Mouse (Mus musculus): ENCODE data around the gene Gm20873.
"Not testable (repeated sequence)": the region's sequence is repeated elsewhere in the genome, so short reads cannot be mapped to it uniquely, and the experiment has no call there.

DNA sequence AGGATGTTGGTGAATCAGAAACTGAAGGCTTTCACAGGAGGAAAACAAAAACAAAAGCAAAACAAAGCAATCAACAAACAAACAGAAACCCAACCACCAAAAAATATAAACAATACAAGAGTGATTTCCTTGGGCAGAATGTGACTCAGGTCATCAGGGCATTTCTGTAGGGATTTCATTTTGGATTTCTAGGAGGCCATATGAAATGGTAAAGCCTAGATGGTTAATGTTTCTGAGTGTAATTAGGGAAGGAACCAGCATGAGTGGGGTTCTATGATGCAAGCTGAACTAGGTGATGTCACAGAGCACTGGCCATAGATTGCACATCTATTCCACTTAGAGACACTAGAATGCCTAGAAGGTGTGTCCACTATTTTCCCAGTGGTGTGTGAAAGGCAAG lies at the start of gene Gm20873:
- not testable (repeated sequence) for TF ChIP-seq TAL1, GATA1 (IDR thresholded peaks at IDR 0.05; ENCODE audit: low read length)
